ENCODE assay signal across 8 mouse cellular contexts in genomic region chr11:113683627-113683956, GRCm38 (mm10). TPM values are rescaled to one million over a fixed set of nuclear protein-coding genes. Genes with fewer than 3 reads are reported as not detected.
DNase-seq lines count a peak whose midpoint lies in the region; ATAC-seq and TF ChIP-seq lines count a peak whose summit lies in the region.

No protein-coding gene starts in this region.

- no peaks in the 10 kb centered on the region for H3K9me3 ChIP-seq in hindbrain, embryonic 15.5 days
- H3K9me3 ChIP-seq in midbrain, embryonic 14.5 days (ENCODE audit: control insufficient read depth, low read length): no peaks in the 10 kb centered on the region

- under 1% methylated on average over 35 of the region's 38 CpGs for WGBS in kidney, adult 2 months
- WGBS in hindbrain, embryonic 15.5 days: under 1% methylated on average over 30 of the region's 38 CpGs
- WGBS in midbrain, embryonic 14.5 days: under 1% methylated on average over 37 of the region's 38 CpGs

- peak overlapping the region; percentile 83 for H3K4me2 ChIP-seq in hindbrain, embryonic 15.5 days
- peak overlapping the region; percentile 92 for H3K4me2 ChIP-seq in midbrain, embryonic 14.5 days (ENCODE audit: low read length)

- H3K36me3 ChIP-seq in kidney, adult 2 months (ENCODE audit: control insufficient read depth, insufficient read depth, low read length): no peaks in the 10 kb centered on the region
- H3K36me3 ChIP-seq in hindbrain, embryonic 15.5 days: peaks cover 8% of the 10 kb centered on the region
- peaks cover 11% of the 10 kb centered on the region for H3K36me3 ChIP-seq in midbrain, embryonic 14.5 days (ENCODE audit: control insufficient read depth, insufficient read depth, low read length)

- peak overlapping the region; percentile 78 for H3K27ac ChIP-seq in kidney, adult 2 months (ENCODE audit: insufficient read depth, low read depth, low read length)
- H3K27ac ChIP-seq in brown adipose tissue, adult 24 weeks (replicated peaks; ENCODE audit: low read depth, low read length): peak overlapping the region; percentile 75
- peak overlapping the region; percentile 91 for H3K27ac ChIP-seq in hindbrain, embryonic 15.5 days (replicated peaks)
- peak overlapping the region; percentile 91 for H3K27ac ChIP-seq in midbrain, embryonic 14.5 days (replicated peaks; ENCODE audit: low read depth, low read length)

- H3K4me1 ChIP-seq in kidney, adult 2 months (ENCODE audit: control insufficient read depth, insufficient read depth, low read length): peaks cover 16% of the 10 kb centered on the region; the same call in 1 of the 2 replicates
- peaks cover 3% of the 10 kb centered on the region; the same call in 1 of the 2 replicates for H3K4me1 ChIP-seq in brown adipose tissue, adult 24 weeks (ENCODE audit: control insufficient read depth, insufficient read depth, insufficient read length, low read length)
- H3K4me1 ChIP-seq in hindbrain, embryonic 15.5 days (replicated peaks): peaks cover 50% of the 10 kb centered on the region
- H3K4me1 ChIP-seq in midbrain, embryonic 14.5 days (ENCODE audit: control insufficient read depth, insufficient read depth, low read length): peaks cover 39% of the 10 kb centered on the region

- TF ChIP-seq POLR2A in kidney, adult 2 months (IDR thresholded peaks at IDR 0.05; ENCODE audit: low read depth, low read length): no peak

- TF ChIP-seq CTCF in kidney, adult 2 months (conservative IDR thresholded peaks at IDR 0.05; ENCODE audit: insufficient read depth, insufficient read length, low read depth, low read length): no peak

- no peak for DNase-seq in kidney, adult 2 months
- DNase-seq in kidney, postnatal 10 days: no peak
- no peak for DNase-seq in midbrain, embryonic 14.5 days
- no peak for DNase-seq in thymus, postnatal 14 days
- no peak for DNase-seq in kidney, adult 8-10 months
- no peak for DNase-seq in cerebellum, postnatal 25 days

- ATAC-seq in hindbrain, embryonic 15.5 days (ENCODE audit: low FRiP score, low read depth): no peak; the same call in 1 of the 2 replicates
- ATAC-seq in midbrain, embryonic 14.5 days (ENCODE audit: low FRiP score, low TSS enrichment): peak; percentile 75

- no peaks in the 10 kb centered on the region for H3K27me3 ChIP-seq in kidney, adult 2 months (replicated peaks; ENCODE audit: control insufficient read depth, insufficient read depth, low read length)
- H3K27me3 ChIP-seq in hindbrain, embryonic 15.5 days: no peaks in the 10 kb centered on the region
- H3K27me3 ChIP-seq in midbrain, embryonic 14.5 days (ENCODE audit: control insufficient read depth, insufficient read depth, low read length): no peaks in the 10 kb centered on the region

- peak overlapping the region; percentile 78 for H3K9ac ChIP-seq in hindbrain, embryonic 15.5 days
- H3K9ac ChIP-seq in midbrain, embryonic 14.5 days (replicated peaks; ENCODE audit: low read length): peak overlapping the region; percentile 64

- peak overlapping the region; percentile 82 for H3K4me3 ChIP-seq in kidney, adult 2 months (ENCODE audit: insufficient read depth, low read depth, low read length)
- peak overlapping the region; percentile 92 for H3K4me3 ChIP-seq in brown adipose tissue, adult 24 weeks (ENCODE audit: insufficient read depth, low read depth, low read length)
- H3K4me3 ChIP-seq in hindbrain, embryonic 15.5 days: peak overlapping the region; percentile 77
- H3K4me3 ChIP-seq in midbrain, embryonic 14.5 days (replicated peaks; ENCODE audit: low read depth, low read length): peak overlapping the region; percentile 91

RNA-seq across cellular contexts. Expression of gene Fam104a, which starts 0.4 kb away (rescaled TPM):
- polyA plus RNA-seq in kidney, adult 2 months (2012; rRNA removed): 24.6 and 25.8 TPM in 2 replicates
- polyA plus RNA-seq in brown adipose tissue, adult 24 weeks (2012; ENCODE audit: insufficient read depth, insufficient read length, missing spikeins): 17.2 and 20.3 TPM in 2 replicates
- polyA plus RNA-seq in hindbrain, embryonic 15.5 days (2015; fragmentation: Nextera tagmentation; extraction: Ambion mirVana): 41.4 and 43.8 TPM in 2 replicates
- 42.9 and 46.1 TPM in 2 replicates for polyA plus RNA-seq in midbrain, embryonic 14.5 days (2014; fragmentation: Nextera tagmentation; extraction: Ambion mirVana)

RNA-seq across cellular contexts. Expression of gene D11Wsu47e, which starts 0.6 kb away (rescaled TPM):
- 7.6 and 7.8 TPM in 2 replicates for polyA plus RNA-seq in kidney, adult 2 months (2012; rRNA removed)
- polyA plus RNA-seq in brown adipose tissue, adult 24 weeks (2012; ENCODE audit: insufficient read depth, insufficient read length, missing spikeins): 3.6 and 4.2 TPM in 2 replicates
- polyA plus RNA-seq in hindbrain, embryonic 15.5 days (2015; fragmentation: Nextera tagmentation; extraction: Ambion mirVana): 23.5 and 24.2 TPM in 2 replicates
- polyA plus RNA-seq in midbrain, embryonic 14.5 days (2014; fragmentation: Nextera tagmentation; extraction: Ambion mirVana): 25.5 and 28.8 TPM in 2 replicates

RNA-seq across cellular contexts. Expression of gene Cpsf4l, which starts 26.2 kb away (rescaled TPM):
- polyA plus RNA-seq in kidney, adult 2 months (2012; rRNA removed): 8.9 and 9.0 TPM in 2 replicates
- not detected in 2 replicates for polyA plus RNA-seq in brown adipose tissue, adult 24 weeks (2012; ENCODE audit: insufficient read depth, insufficient read length, missing spikeins)
- polyA plus RNA-seq in hindbrain, embryonic 15.5 days (2015; fragmentation: Nextera tagmentation; extraction: Ambion mirVana): 0.29 and 0.49 TPM in 2 replicates
- 0.26 and 0.47 TPM in 2 replicates for polyA plus RNA-seq in midbrain, embryonic 14.5 days (2014; fragmentation: Nextera tagmentation; extraction: Ambion mirVana)

RNA-seq across cellular contexts. Expression of gene Slc39a11, which starts 33.7 kb away (rescaled TPM):
- polyA plus RNA-seq in kidney, adult 2 months (2012; rRNA removed): 24.5 and 29.5 TPM in 2 replicates
- polyA plus RNA-seq in brown adipose tissue, adult 24 weeks (2012; ENCODE audit: insufficient read depth, insufficient read length, missing spikeins): 6.5 and 7.0 TPM in 2 replicates
- polyA plus RNA-seq in hindbrain, embryonic 15.5 days (2015; fragmentation: Nextera tagmentation; extraction: Ambion mirVana): 34.2 and 35.0 TPM in 2 replicates
- polyA plus RNA-seq in midbrain, embryonic 14.5 days (2014; fragmentation: Nextera tagmentation; extraction: Ambion mirVana): 28.5 and 31.1 TPM in 2 replicates

RNA-seq across cellular contexts. Expression of gene Cog1, which starts 34.6 kb away (rescaled TPM):
- polyA plus RNA-seq in kidney, adult 2 months (2012; rRNA removed): 32.8 and 38.7 TPM in 2 replicates
- polyA plus RNA-seq in brown adipose tissue, adult 24 weeks (2012; ENCODE audit: insufficient read depth, insufficient read length, missing spikeins): 16.7 and 19.4 TPM in 2 replicates
- 39.4 and 42.6 TPM in 2 replicates for polyA plus RNA-seq in hindbrain, embryonic 15.5 days (2015; fragmentation: Nextera tagmentation; extraction: Ambion mirVana)
- polyA plus RNA-seq in midbrain, embryonic 14.5 days (2014; fragmentation: Nextera tagmentation; extraction: Ambion mirVana): 35.2 and 40.1 TPM in 2 replicates
